Mouse (Mus musculus) limb, embryonic 15.5 days (tissue): Measurements from ENCODE around the gene Gm10681. TPM values are rescaled to one million over a fixed set of nuclear protein-coding genes. Genes with fewer than 3 reads are reported as not detected.
"Not testable (repeated sequence)": the region's sequence is repeated elsewhere in the genome, so short reads cannot be mapped to it uniquely, and the experiment has no call there.

Experiments used
- ATAC-seq: fragments of 200-750 bp; cut with Nextera tagmentation; 2 replicates; pipeline ENCODE4 v1.8.0; 2017; ENCODE audit warnings: low read depth, moderate TSS enrichment; ENCODE audit not compliant: insufficient number of reproducible peaks, low FRiP score, low TSS enrichment
- H3K27ac ChIP-seq: fragments of 300-500 bp; sonication (generic); 2 replicates; pipeline ENCODE4 v1.5.1; 2015; ENCODE audit warnings: moderate library complexity, mild to moderate bottlenecking, inconsistent platforms
- H3K27me3 ChIP-seq: fragments of 300-500 bp; sonication (generic); 2 replicates; pipeline ENCODE4 v1.6.1; 2015; ENCODE audit warnings: inconsistent platforms
- H3K36me3 ChIP-seq: fragments of 300-500 bp; sonication (generic); 2 replicates; pipeline ENCODE4 v1.6.1; 2015; ENCODE audit warnings: inconsistent platforms
- H3K4me1 ChIP-seq: fragments of 300-500 bp; sonication (generic); 2 replicates; pipeline ENCODE4 v1.6.1; 2015; ENCODE audit warnings: inconsistent platforms
- H3K4me2 ChIP-seq: fragments of 300-500 bp; sonication (generic); 2 replicates; pipeline ENCODE4 v1.6.1; 2015; ENCODE audit warnings: mild to moderate bottlenecking, inconsistent platforms
- H3K4me3 ChIP-seq: fragments of 300-500 bp; sonication (generic); 2 replicates; pipeline ENCODE4 v1.5.1; 2015; ENCODE audit warnings: mild to moderate bottlenecking, inconsistent platforms
- H3K9ac ChIP-seq: fragments of 300-500 bp; sonication (generic); 2 replicates; pipeline ENCODE4 v1.6.1; 2015; ENCODE audit warnings: inconsistent platforms
- H3K9me3 ChIP-seq: fragments of 300-500 bp; sonication (generic); 2 replicates; pipeline ENCODE4 v1.6.1; 2016; ENCODE audit warnings: inconsistent platforms
- WGBS: fragments of 180-500 bp; shearing (Covaris S2); methylation state at CpG from one replicate; pipeline ENCODE4 v1.1.7; 2015; 5-methylcytosine and 5-hydroxymethylcytosine counted together
- polyA plus RNA-seq: library from polyadenylated mRNA; unstranded; fragments of >200 nt; fragmentation: Nextera tagmentation; extraction: Ambion mirVana; gene quantifications from 2 replicates; pipeline ENCODE4 v1.2.1, GENCODE M21; 2015

Gm10681 gene
- polyA plus RNA-seq, 1 experiment from 2014 or later, result not detected

DNA sequence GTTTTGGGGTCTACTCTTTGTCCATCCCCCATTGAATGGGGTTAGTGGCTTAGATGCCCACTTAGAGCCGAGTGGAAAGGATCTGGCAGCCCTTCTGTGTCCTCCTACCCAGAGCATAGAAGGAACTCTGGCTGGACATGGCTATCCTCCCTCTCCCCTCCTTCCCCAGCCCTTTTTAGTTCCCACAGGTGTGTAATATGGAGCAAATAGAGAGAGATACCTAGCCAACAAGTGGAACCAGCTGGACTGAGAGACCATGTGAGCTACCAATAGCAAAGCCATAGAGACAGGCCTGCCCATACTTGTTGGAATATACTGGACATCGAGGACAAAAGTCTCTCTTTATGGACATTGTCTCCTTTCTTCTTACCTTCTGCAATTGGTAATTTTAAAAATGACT is 20.9 kb downstream of the Gm10681 start:
- not testable (repeated sequence) for ATAC-seq, H3K4me3 ChIP-seq

DNA sequence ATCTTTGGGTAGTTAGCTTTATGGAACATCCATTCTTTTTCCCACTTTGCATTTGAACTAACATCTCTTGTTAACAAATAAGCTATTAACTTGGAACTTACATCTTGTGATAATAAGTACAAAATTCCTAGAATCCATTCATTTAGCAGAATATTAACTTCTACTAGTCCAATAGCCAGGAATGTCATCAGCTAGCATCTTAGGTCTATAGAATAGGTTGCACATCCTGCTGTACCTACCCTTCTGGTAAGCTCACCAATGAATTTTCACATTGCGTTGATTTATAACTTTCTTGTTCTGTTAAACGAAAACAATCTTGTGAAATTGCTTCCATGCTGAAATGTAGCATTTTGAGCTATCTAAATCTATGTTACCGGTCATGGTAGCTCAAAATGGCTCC is 23.7 kb downstream of the Gm10681 start:
- H3K4me3 ChIP-seq, H3K4me1 ChIP-seq, H3K36me3 ChIP-seq, H3K9ac ChIP-seq, ATAC-seq, H3K4me2 ChIP-seq, H3K9me3 ChIP-seq, H3K27ac ChIP-seq, H3K27me3 ChIP-seq: not testable (repeated sequence)
- no CpG with 5 or more reads among the region's 3 CpGs for WGBS

More for the DNA sequence above, 20.9 kb downstream of the Gm10681 start:
- not testable (repeated sequence) for H3K36me3 ChIP-seq, H3K4me1 ChIP-seq, H3K4me2 ChIP-seq, H3K9ac ChIP-seq, H3K9me3 ChIP-seq, H3K27me3 ChIP-seq, H3K27ac ChIP-seq
- 79% methylated on average over 2 of the region's 2 CpGs for WGBS

DNA sequence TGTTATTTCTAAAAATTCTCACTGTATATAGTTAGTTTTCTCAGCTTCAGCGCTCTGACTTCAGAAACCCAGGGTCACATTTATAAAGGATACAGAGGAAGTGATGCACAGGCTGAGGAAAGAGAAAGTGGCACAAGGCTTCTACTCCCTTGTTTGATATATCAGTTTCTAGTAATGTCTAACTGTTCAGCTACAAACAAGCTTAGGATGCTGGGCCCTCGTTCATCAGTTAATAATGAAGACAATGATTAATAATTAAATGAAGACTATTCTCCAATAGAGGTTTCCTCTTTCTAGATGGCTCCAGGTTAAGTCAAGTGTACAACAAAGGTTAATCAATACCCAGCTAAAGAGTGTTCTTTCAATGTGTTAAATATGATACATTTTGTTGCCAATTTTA is 24.8 kb downstream of the Gm10681 start:
- H3K27me3 ChIP-seq, ATAC-seq, H3K36me3 ChIP-seq, H3K9me3 ChIP-seq, H3K4me1 ChIP-seq, H3K9ac ChIP-seq, H3K27ac ChIP-seq, H3K4me3 ChIP-seq, H3K4me2 ChIP-seq: not testable (repeated sequence)
- no CpG with 5 or more reads among the region's 2 CpGs for WGBS

DNA sequence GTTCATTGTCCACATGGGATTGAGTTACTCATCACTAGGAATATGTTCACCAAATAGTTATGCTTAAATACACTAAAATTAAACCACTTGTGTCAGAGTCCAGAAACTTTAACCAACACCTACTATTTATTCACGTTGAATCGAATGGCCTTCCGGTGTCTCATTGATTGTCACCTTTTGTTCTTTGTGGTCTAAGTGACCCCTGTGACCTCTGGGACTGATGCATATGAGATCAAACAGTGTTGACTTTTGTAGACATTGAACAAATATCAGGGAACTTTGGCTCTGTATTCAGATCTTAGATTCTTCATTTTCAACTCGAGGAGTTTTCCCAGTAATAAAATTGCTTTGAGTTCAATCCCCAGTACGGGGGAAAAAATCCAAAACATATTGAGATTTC is 27.9 kb downstream of the Gm10681 start:
- no CpG with 5 or more reads among the region's 5 CpGs for WGBS
- not testable (repeated sequence) for H3K4me3 ChIP-seq, H3K27me3 ChIP-seq, H3K9ac ChIP-seq, H3K27ac ChIP-seq, H3K36me3 ChIP-seq, H3K9me3 ChIP-seq, H3K4me1 ChIP-seq, H3K4me2 ChIP-seq, ATAC-seq

DNA sequence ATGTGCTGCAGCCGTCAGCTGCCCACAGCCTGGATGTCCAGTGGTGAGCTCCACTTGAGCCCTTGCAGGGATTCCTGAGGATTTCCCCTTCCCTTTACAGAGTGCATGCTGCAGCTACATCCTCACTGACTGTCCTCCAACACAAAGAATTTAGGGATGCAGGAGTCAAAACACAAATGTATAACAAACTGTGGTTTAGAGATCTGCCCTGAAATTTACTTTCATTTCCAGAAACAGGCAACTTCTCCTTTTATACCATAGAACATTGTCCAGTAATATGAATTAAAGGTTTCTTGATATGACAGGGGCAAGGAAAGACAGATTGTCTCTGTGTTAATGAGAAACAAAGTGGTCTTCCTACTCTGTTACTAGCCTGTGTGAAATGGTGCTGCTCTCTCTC is 37.8 kb downstream of the Gm10681 start:
- H3K27me3 ChIP-seq, H3K4me2 ChIP-seq, H3K4me1 ChIP-seq, H3K36me3 ChIP-seq, H3K4me3 ChIP-seq, H3K27ac ChIP-seq, H3K9me3 ChIP-seq, ATAC-seq, H3K9ac ChIP-seq: not testable (repeated sequence)
- no CpG with 5 or more reads among the region's 1 CpGs for WGBS

DNA sequence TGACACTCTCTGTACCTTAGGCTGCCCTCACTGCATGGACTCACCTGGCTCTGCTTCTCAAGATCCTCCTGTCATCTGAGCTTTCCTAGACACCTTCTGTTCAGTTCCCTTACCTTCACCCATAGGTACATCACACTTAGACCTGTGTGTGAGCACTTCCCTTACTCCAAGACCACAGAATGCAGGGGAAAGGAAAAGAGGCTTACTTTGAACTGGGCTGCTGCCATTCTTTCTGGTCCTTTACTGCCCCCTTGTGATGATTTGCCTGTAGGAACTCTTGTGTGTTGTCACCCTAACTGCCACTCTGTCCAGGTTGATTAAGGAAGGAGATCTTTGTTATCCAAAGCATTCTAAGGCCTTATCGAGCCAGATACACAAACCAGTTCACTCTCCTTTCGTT is 38.4 kb downstream of the Gm10681 start:
- H3K4me1 ChIP-seq, H3K4me3 ChIP-seq, H3K9ac ChIP-seq, H3K27ac ChIP-seq, H3K27me3 ChIP-seq, H3K4me2 ChIP-seq, H3K9me3 ChIP-seq, ATAC-seq, H3K36me3 ChIP-seq: not testable (repeated sequence)
- no CpG with 5 or more reads among the region's 2 CpGs for WGBS

DNA sequence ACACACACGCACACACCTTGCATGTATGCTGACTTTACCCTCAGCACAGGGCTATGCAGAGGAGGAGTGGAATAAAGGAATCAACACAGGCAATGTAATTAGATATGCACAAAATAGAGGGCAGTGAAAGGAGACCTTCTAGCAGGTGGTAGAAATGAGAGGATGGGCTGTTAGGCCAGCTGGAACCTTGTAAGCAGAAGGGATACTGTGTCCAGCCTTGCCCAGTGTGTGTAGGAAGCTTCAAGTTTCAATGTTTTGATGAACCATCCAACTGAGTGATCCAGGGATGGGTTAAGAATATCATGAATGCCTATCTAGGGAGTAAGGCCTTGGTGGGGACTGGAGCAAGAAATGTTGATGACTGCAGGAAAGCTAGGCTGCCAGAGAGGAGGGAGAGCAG is 40.1 kb downstream of the Gm10681 start:
- H3K4me2 ChIP-seq, ATAC-seq, H3K4me1 ChIP-seq, H3K27ac ChIP-seq, H3K27me3 ChIP-seq, H3K36me3 ChIP-seq, H3K4me3 ChIP-seq, H3K9me3 ChIP-seq, H3K9ac ChIP-seq: not testable (repeated sequence)
- no CpG with 5 or more reads among the region's 1 CpGs for WGBS

DNA sequence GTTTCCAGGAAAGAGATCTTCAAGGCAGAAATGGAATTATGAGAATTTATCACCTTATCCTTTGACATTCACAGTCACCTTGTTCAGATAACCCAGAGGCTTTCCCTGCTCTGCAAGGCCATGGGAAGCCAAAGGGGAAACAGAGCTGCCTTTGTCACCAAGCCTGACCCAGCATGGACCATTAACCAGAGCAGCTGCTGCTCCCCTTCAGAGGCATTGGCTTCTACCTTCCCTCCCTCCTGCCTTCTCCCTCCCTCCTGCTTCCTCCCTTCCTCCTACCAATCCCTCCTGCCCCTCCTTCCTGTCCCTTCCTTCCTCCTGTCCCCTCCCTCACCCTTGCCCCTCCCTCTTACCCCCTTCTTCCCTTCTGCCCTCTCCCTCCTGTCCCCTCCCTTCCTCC is 41.0 kb downstream of the Gm10681 start:
- not testable (repeated sequence) for H3K4me2 ChIP-seq, ATAC-seq, H3K9ac ChIP-seq, H3K4me3 ChIP-seq, H3K9me3 ChIP-seq, H3K27ac ChIP-seq, H3K27me3 ChIP-seq, H3K4me1 ChIP-seq, H3K36me3 ChIP-seq

DNA sequence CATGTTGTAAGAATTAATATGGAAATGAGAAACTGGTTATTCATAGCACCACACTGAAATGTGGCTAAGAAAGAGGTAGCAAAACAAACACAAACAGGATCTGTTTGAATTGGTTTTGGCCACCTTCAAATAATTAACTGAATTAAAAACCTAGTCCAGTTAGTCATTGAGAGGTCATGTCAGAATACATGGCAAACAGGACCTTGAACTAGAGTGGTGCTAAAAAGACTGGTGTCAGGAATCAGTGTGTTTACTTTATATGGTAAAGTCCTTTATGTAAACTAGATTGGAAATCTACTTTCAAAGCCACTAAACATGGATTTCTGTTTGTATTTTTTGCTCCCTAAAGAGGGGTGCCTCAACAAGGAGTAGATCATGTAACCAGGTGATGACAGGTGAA is 63.6 kb downstream of the Gm10681 start:
- H3K27me3 ChIP-seq, H3K36me3 ChIP-seq, H3K4me2 ChIP-seq, H3K4me1 ChIP-seq, H3K4me3 ChIP-seq, H3K27ac ChIP-seq, H3K9me3 ChIP-seq, ATAC-seq, H3K9ac ChIP-seq: not testable (repeated sequence)

DNA sequence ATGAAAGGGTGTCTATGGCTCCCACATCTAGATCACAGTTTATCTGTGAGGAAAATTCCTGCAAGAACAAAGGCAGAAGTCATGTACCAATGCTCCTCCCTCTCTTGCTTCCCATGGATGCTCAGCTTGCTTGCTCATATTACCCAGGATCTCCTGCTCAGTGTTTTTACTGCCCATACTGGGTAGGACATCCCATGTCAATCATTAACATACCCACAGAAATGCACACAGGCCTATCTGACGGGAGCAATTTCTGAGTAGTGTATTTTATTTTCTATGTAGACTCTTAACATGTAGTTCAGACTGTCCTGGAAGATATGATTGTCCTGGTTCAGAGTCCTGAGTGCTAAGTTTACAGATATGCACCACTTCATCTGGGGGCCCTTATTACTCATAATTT is 64.1 kb downstream of the Gm10681 start:
- H3K9ac ChIP-seq, H3K9me3 ChIP-seq, H3K36me3 ChIP-seq, ATAC-seq, H3K4me3 ChIP-seq, H3K27ac ChIP-seq, H3K4me2 ChIP-seq, H3K27me3 ChIP-seq, H3K4me1 ChIP-seq: not testable (repeated sequence)
- no CpG with 5 or more reads among the region's 1 CpGs for WGBS

DNA sequence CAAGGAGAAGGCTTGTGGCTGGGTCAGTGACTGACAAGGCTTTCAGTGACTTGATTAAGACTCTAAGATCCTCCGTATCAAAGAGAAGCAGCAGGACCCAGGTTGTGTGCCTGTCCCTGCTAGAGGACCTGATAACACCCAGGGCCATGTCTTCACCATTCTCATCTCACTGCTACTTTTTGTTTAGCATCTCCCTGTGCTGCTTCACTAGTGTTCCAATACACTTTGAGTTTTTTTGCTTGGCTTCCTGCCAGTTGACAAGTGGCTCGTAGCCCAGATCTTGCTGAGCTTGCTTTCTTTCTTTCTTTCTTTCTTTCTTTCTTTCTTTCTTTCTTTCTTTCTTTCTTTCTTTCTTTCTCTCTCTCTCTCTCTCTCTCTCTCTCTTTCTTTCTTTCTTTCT is 65.8 kb downstream of the Gm10681 start:
- H3K4me1 ChIP-seq, H3K27me3 ChIP-seq, H3K27ac ChIP-seq, H3K9ac ChIP-seq, ATAC-seq, H3K4me3 ChIP-seq, H3K4me2 ChIP-seq, H3K36me3 ChIP-seq, H3K9me3 ChIP-seq: not testable (repeated sequence)
- 43% methylated on average over 1 of the region's 2 CpGs for WGBS

DNA sequence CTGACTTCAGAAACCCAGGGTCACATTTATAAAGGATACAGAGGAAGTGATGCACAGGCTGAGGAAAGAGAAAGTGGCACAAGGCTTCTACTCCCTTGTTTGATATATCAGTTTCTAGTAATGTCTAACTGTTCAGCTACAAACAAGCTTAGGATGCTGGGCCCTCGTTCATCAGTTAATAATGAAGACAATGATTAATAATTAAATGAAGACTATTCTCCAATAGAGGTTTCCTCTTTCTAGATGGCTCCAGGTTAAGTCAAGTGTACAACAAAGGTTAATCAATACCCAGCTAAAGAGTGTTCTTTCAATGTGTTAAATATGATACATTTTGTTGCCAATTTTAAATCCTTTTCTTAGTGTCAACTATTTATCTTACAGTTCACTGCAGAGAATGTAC is 78.2 kb downstream of the Gm10681 start, which contains the start of gene Hsd3b4:
Gene Hsd3b4 (minus strand): TSS at position 101 of the 400 bp plus-strand sequence.
- H3K9ac ChIP-seq, ATAC-seq, H3K27me3 ChIP-seq, H3K27ac ChIP-seq, H3K4me1 ChIP-seq, H3K4me2 ChIP-seq, H3K4me3 ChIP-seq, H3K9me3 ChIP-seq, H3K36me3 ChIP-seq: not testable (repeated sequence)
- WGBS, result no CpG with 5 or more reads among the region's 1 CpGs

DNA sequence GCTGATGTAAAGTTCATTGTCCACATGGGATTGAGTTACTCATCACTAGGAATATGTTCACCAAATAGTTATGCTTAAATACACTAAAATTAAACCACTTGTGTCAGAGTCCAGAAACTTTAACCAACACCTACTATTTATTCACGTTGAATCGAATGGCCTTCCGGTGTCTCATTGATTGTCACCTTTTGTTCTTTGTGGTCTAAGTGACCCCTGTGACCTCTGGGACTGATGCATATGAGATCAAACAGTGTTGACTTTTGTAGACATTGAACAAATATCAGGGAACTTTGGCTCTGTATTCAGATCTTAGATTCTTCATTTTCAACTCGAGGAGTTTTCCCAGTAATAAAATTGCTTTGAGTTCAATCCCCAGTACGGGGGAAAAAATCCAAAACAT is 81.4 kb downstream of the Gm10681 start:
- H3K4me2 ChIP-seq, H3K4me1 ChIP-seq, H3K27me3 ChIP-seq, H3K9ac ChIP-seq, H3K9me3 ChIP-seq, H3K36me3 ChIP-seq, H3K27ac ChIP-seq, ATAC-seq, H3K4me3 ChIP-seq: not testable (repeated sequence)
- WGBS, result no CpG with 5 or more reads among the region's 5 CpGs
